Mouse (Mus musculus) left cerebral cortex, adult 8-10 months (tissue): Measurements from ENCODE around the gene Ly6f. TPM values are rescaled to one million over a fixed set of nuclear protein-coding genes. Genes with fewer than 3 reads are reported as not detected.

Source experiments
- DNase-seq, 2 experiments: peaks; one replicate each; pipeline ENCODE4 v3.0.0; 2022; ENCODE audit warnings: low spot score in 2 of 2
- total RNA-seq, 4 experiments: library from RNA; stranded (reverse); gene quantifications; 2 replicates each; pipeline ENCODE4 v1.2.4; 2022

The Ly6f gene
- total RNA-seq, 4 experiments from 2014 or later: not detected

GRCm38 (mm10) chr15:75317255-75317654 lies 49.0 kb downstream of the Ly6f start:
- no peak for DNase-seq

- no peak for DNase-seq
Measured at GRCm38 (mm10) chr15:75318584-75318983, 50.4 kb downstream of the Ly6f start.

DNA sequence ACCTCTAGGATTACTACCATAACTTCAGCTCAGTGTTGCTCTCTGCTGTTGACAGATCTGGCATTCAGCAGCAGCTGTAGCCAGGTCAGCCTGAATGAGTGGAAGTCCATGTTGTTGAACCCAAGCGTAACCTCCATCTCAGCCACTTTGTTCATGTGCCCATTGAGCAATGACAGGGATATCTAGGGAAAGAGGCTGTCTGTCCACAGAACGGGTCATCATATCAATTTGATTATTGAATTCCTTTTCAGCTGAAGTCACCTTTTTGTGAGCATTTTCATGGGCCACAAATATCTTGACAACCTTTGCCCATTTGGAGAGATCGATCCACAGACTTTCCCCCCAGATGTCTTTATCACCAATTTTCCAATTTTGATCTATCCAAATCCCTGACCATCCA lies 51.9 kb downstream of the Ly6f start:
- DNase-seq: no peak

Other genes starting within 250 kb of the Ly6f start
- gene Ly6c1, start 219.6 kb upstream of the Ly6f start, total RNA-seq: 10 to 100 TPM; 58.5 to 66.5 (median 64.9) TPM
- 1 to 10 TPM; 1.5 to 3.8 (median 2.2) TPM for gene Ly6c2, start 156.5 kb upstream of the Ly6f start, total RNA-seq
- not detected for gene Ly6g, start 113.2 kb upstream of the Ly6f start, total RNA-seq
- not detected for gene BC025446, start 52.0 kb upstream of the Ly6f start, total RNA-seq